Mouse (Mus musculus) erythroblast, adult 5-6 weeks (primary cell): Measurements from ENCODE around the gene Aff3. TPM values are rescaled to one million over a fixed set of nuclear protein-coding genes. Genes with fewer than 3 reads are reported as not detected.

Experiments used
- ATAC-seq: replicated peaks from 2 replicates; pipeline ENCODE4 v1.8.0; 2016; ENCODE audit warnings: moderate number of reproducible peaks, mild to moderate bottlenecking, moderate TSS enrichment, inconsistent platforms; ENCODE audit not compliant: poor library complexity, low FRiP score, severe bottlenecking
- total RNA-seq, 2 experiments: library from RNA; stranded (forward) in 1 of 2; stranded (reverse) in 1 of 2; fragments of 150-400 nt in 1 of 2; fragments of 200-764, 138-1000 nt in 1 of 2; gene quantifications; 2 replicates each; pipeline versions ENCODE4 v1.2.3 to v1.2.4; 2015 to 2017; ENCODE audit warnings: low replicate concordance in 2 of 2

The Aff3 gene
- total RNA-seq, 2 experiments from 2014 or later: 2.0 to 15.0 TPM

- ATAC-seq: no peak
Measured at GRCm38 (mm10) chr1:38658933-38659553, 5.7 kb downstream of the Aff3 start.

- no peak for ATAC-seq
Measured at GRCm38 (mm10) chr1:38658376-38658775, 6.4 kb downstream of the Aff3 start.

GRCm38 (mm10) chr1:38657606-38658005, 7.1 kb downstream of the Aff3 start:
- ATAC-seq: no peak

GRCm38 (mm10) chr1:38654981-38655540, 9.7 kb downstream of the Aff3 start:
- no peak for ATAC-seq

GRCm38 (mm10) chr1:38650031-38650430, 14.7 kb downstream of the Aff3 start:
- no peak for ATAC-seq

- no peak for ATAC-seq
Measured at GRCm38 (mm10) chr1:38649174-38649573, 15.6 kb downstream of the Aff3 start.

GRCm38 (mm10) chr1:38642288-38642687, 22.5 kb downstream of the Aff3 start:
- ATAC-seq: no peak

- ATAC-seq: no peak
Measured at GRCm38 (mm10) chr1:38639669-38640068, 25.1 kb downstream of the Aff3 start.

GRCm38 (mm10) chr1:38635596-38635995, 29.2 kb downstream of the Aff3 start:
- no peak for ATAC-seq

GRCm38 (mm10) chr1:38634081-38634480, 30.7 kb downstream of the Aff3 start:
- ATAC-seq: no peak

- no peak for ATAC-seq
Measured at GRCm38 (mm10) chr1:38632461-38633180, 32.1 kb downstream of the Aff3 start.

GRCm38 (mm10) chr1:38631501-38632279, 33.1 kb downstream of the Aff3 start:
- ATAC-seq: no peak

GRCm38 (mm10) chr1:38628901-38629585, 35.7 kb downstream of the Aff3 start:
- no peak for ATAC-seq

GRCm38 (mm10) chr1:38628426-38628825, 36.3 kb downstream of the Aff3 start:
- ATAC-seq: no peak

GRCm38 (mm10) chr1:38627683-38628361, 36.9 kb downstream of the Aff3 start:
- ATAC-seq: no peak

GRCm38 (mm10) chr1:38626739-38627661, 37.8 kb downstream of the Aff3 start:
- ATAC-seq: no peak

GRCm38 (mm10) chr1:38626388-38626738, 38.4 kb downstream of the Aff3 start:
- ATAC-seq: no peak

- no peak for ATAC-seq
Measured at GRCm38 (mm10) chr1:38621840-38622239, 42.9 kb downstream of the Aff3 start.
